Mouse (Mus musculus) neural tube, embryonic 11.5 days (tissue): ENCODE measurements at regions not wholly inside any gene's neighbourhood (a gene's known extent, or its start where the extent isn't known, plus 50 kb on each side); places are given as distances from the start of the nearest gene placed in this dataset.
A peak's percentile ranks its signal among the peaks of the same experiment; 100 is the strongest.

Experiments
- ATAC-seq: fragments of 200-750 bp; cut with Nextera tagmentation; 2 replicates; pipeline ENCODE4 v1.8.0; 2017; ENCODE audit warnings: moderate number of reproducible peaks, mild to moderate bottlenecking, moderate TSS enrichment, moderate library complexity; ENCODE audit not compliant: insufficient read depth, low FRiP score, low TSS enrichment
- DNase-seq: peaks from one replicate; pipeline ENCODE4 v3.0.0-alpha.2; 2015; ENCODE audit warnings: low spot score
- H3K27ac ChIP-seq: fragments of 300-500 bp; sonication (generic); 2 replicates; pipeline ENCODE4 v1.5.1; 2014; ENCODE audit warnings: low read depth, mild to moderate bottlenecking, low read length
- H3K27me3 ChIP-seq: fragments of 300-500 bp; sonication (generic); 2 replicates; pipeline ENCODE4 v1.6.1; 2014; ENCODE audit warnings: mild to moderate bottlenecking, low read length, mixed read lengths; ENCODE audit not compliant: control insufficient read depth, insufficient read depth
- H3K36me3 ChIP-seq: fragments of 300-500 bp; sonication (generic); 2 replicates; pipeline ENCODE4 v1.6.1; 2014; ENCODE audit warnings: mild to moderate bottlenecking, low read length, moderate library complexity, mixed read lengths; ENCODE audit not compliant: control insufficient read depth, insufficient read depth
- H3K4me1 ChIP-seq: fragments of 300-500 bp; sonication (generic); 2 replicates; pipeline ENCODE4 v1.6.1; 2014; ENCODE audit warnings: low read length, mixed read lengths; ENCODE audit not compliant: control insufficient read depth, insufficient read depth
- H3K4me2 ChIP-seq: fragments of 300-500 bp; sonication (generic); 2 replicates; pipeline ENCODE4 v1.6.1; 2014; ENCODE audit warnings: low read depth, mild to moderate bottlenecking, moderate library complexity
- H3K4me3 ChIP-seq: fragments of 300-500 bp; sonication (generic); 2 replicates; pipeline ENCODE4 v1.5.1; 2014; ENCODE audit warnings: low read depth, low read length
- H3K9ac ChIP-seq: fragments of 300-500 bp; sonication (generic); 2 replicates; pipeline ENCODE4 v1.6.1; 2014; ENCODE audit warnings: mild to moderate bottlenecking, low read length
- H3K9me3 ChIP-seq: fragments of 300-500 bp; sonication (generic); 2 replicates; pipeline ENCODE4 v1.6.1; 2016; ENCODE audit warnings: low read length; ENCODE audit not compliant: control insufficient read depth
- WGBS: fragments of 180-500 bp; shearing (Covaris S2); extraction: QIAGEN DNeasy Blood & Tissue Kit; methylation state at CpG from one replicate; pipeline ENCODE4 v1.1.7; 2014; 5-methylcytosine and 5-hydroxymethylcytosine counted together

DNA sequence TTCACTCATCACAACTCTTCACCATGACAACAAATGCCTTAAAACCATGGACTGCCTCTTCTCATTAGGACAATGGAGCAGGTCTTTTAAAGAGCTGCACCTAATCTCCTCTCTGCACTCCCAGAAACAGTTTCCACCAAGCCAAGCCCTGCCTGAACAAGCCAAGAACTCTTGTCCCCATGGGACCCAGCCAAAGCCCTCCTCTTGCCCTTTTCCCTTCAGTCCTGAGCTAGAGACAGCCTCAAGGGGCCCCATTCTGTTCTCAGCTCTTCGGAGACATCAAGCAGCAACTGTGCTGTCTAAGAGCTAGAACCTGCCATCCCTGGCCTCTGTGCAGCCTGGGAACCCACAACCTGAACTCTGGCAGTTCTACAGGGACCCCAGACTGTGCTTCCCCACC lies 345.0 kb upstream of the Irak1bp1 start:
- no peak for DNase-seq
- WGBS: 94% methylated on average over 1 of the region's 1 CpGs
- ATAC-seq: no peak
- H3K27ac ChIP-seq: no peak overlapping the region
- H3K9me3 ChIP-seq: no peaks in the 10 kb centered on the region
- no peak overlapping the region for H3K9ac ChIP-seq
- H3K4me3 ChIP-seq: no peak overlapping the region
- no peaks in the 10 kb centered on the region for H3K4me1 ChIP-seq
- no peaks in the 10 kb centered on the region for H3K36me3 ChIP-seq
- H3K27me3 ChIP-seq: no peaks in the 10 kb centered on the region
- H3K4me2 ChIP-seq: no peak overlapping the region

DNA sequence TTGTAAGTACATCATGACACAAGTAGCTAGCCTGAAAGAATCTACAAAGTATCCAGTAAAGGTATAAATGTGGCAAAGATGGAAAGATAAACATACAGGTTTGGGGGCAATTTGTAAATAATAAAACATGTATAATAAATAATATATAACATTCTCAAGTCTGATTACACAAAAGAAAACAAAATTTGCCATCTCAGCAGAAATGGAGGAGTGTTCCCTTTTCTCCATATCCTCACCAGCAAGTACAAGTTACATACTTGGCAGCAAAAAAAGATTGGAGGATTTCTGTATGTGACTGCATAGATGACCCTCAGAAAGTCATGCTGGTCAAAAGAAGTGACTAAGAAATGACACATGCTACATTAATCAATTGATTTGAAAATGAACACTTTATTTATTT lies 335.9 kb upstream of the Irak1bp1 start:
- Histone ChIP-seq H3K9ac (no peak overlapping the region), H3K27me3 (no peaks in the 10 kb centered on the region), H3K4me3 (no peak overlapping the region), H3K27ac (no peak overlapping the region), H3K4me1 (no peaks in the 10 kb centered on the region), H3K9me3 (no peaks in the 10 kb centered on the region), H3K36me3 (no peaks in the 10 kb centered on the region), H3K4me2 (no peak overlapping the region)
- ATAC-seq (no peak), DNase-seq (no peak)

DNA sequence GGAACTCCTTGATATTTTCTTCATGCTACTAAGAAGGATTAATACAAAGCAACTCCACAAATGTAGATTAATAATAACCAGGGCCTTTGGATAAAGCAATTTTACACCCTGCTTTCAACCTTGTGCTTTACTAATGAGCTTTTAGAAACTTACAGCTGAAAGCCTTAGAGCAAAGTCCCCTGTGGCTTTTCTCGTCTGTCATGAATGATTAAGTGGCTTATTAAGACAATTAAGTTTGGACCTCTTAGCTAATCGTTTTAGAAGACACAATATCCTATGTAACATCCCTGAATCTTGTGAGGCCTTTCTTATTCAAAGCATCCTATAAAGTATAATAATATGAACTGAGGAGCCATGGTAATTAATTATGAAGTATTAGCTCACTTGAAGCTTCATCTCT lies 319.3 kb upstream of the Irak1bp1 start:
- Histone ChIP-seq H3K9ac (no peak overlapping the region), H3K4me3 (no peak overlapping the region), H3K36me3 (no peaks in the 10 kb centered on the region), H3K27ac (no peak overlapping the region), H3K9me3 (no peaks in the 10 kb centered on the region), H3K27me3 (no peaks in the 10 kb centered on the region), H3K4me1 (no peaks in the 10 kb centered on the region), H3K4me2 (no peak overlapping the region)
- DNase-seq (no peak), ATAC-seq (no peak)
- 57% methylated on average over 2 of the region's 2 CpGs for WGBS

DNA sequence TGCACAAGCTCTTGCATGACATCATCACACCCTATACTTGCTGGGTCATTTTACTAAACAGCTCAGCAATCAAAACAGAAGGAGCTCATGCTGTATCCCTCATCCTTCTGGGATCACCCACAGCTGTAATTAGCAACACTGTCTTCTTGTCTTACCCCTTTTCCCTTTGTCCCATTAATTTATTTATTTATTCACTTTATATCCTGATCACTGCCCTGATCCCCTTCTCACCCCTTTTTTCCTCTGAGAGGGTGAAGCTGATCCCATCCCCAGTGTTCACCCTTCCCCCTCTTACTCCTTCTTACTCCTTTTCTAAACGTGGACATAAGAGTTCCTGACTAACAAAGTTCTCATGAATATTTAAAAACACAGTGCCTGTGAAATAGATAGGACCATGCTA lies 310.3 kb upstream of the Irak1bp1 start:
- ATAC-seq (no peak), DNase-seq (no peak)
- H3K9ac ChIP-seq: no peak overlapping the region
- 27% methylated on average over 1 of the region's 1 CpGs for WGBS
- no peak overlapping the region for H3K4me3 ChIP-seq
- H3K4me2 ChIP-seq: no peak overlapping the region
- no peak overlapping the region for H3K27ac ChIP-seq
- H3K4me1 ChIP-seq: no peaks in the 10 kb centered on the region
- no peaks in the 10 kb centered on the region for H3K36me3 ChIP-seq
- H3K9me3 ChIP-seq: no peaks in the 10 kb centered on the region
- no peaks in the 10 kb centered on the region for H3K27me3 ChIP-seq

DNA sequence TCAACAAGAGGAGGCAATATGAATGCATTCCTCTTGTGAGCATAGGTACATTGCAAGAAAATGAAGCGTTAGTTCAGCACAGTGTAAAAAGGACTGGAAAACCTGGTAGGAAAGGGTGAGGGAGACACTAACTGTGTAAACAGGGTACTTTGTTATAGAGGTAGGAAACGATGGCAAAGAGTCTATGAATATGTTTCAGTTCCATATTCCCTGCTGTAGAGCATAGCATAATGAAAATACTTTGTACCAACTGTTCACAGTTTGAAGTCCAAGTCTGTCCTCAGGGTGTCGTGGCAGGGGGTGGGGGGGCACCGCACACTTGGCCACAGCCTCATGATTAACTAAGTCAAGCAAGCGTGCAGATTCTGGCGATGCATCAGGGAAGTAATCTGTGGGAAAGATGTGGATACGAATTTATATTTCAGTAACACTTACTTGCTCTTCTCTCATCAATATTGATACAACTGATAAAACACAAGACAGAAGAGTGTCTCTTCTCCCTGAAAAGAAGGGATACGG lies 301.4 kb upstream of the Irak1bp1 start:
- no peak overlapping the region for H3K4me2 ChIP-seq
- H3K27me3 ChIP-seq: no peaks in the 10 kb centered on the region
- ATAC-seq: no peak
- no peak overlapping the region for H3K9ac ChIP-seq
- no peaks in the 10 kb centered on the region for H3K4me1 ChIP-seq
- no peak overlapping the region for H3K4me3 ChIP-seq
- no peak overlapping the region for H3K27ac ChIP-seq
- no peaks in the 10 kb centered on the region for H3K9me3 ChIP-seq
- no peaks in the 10 kb centered on the region for H3K36me3 ChIP-seq
- 84% methylated on average over 8 of the region's 8 CpGs for WGBS
- no peak for DNase-seq

DNA sequence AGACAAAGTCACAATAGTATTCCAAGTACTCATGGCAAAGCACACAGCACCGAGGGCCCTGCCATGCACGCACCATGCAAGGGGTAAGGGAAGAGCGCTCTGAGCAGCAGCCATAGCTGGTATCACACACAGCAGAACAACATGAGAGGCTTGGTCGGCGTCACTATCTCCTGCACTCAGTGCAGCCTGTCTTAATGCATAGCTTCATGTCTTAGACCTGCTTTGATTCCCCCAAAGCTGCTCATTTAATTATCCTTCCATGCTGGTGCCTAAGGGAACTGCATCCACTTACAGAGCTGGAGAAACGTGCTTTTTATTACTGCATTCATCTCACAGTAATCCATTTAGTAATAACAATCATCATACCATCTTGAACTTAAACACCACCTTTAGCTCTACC lies 276.6 kb upstream of the Irak1bp1 start:
- Histone ChIP-seq H3K9ac (no peak overlapping the region), H3K9me3 (no peaks in the 10 kb centered on the region), H3K27me3 (no peaks in the 10 kb centered on the region), H3K4me2 (no peak overlapping the region), H3K4me3 (no peak overlapping the region), H3K27ac (no peak overlapping the region), H3K4me1 (no peaks in the 10 kb centered on the region), H3K36me3 (no peaks in the 10 kb centered on the region)
- DNase-seq (no peak), ATAC-seq (peak; percentile 11; the same call in 1 of the 2 replicates)
- 81% methylated on average over 6 of the region's 6 CpGs for WGBS

DNA sequence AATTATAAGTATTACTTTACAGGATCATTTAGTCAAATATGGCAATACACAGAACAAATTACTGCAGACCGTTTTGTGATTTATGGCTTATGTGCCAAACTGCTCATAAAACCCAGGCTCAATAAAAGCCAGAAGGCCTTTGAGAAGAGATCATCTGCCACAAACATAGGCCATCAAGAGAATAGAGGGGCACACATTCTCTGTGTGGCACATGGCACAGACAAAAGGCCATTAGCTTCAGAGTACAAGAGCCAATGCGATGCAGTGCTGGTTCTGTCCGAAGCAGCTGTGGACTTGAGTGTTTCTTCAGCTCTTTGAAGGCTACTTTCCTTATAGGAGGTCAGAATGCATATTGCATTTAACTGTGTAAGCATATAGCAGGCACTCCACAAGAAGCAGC lies 276.1 kb upstream of the Irak1bp1 start:
- ATAC-seq (peak; percentile 51), DNase-seq (peak; percentile 10)
- no peak overlapping the region for H3K4me3 ChIP-seq
- H3K4me2 ChIP-seq: no peak overlapping the region
- H3K9ac ChIP-seq: no peak overlapping the region
- H3K4me1 ChIP-seq: no peaks in the 10 kb centered on the region
- H3K27me3 ChIP-seq: no peaks in the 10 kb centered on the region
- H3K27ac ChIP-seq: no peak overlapping the region
- H3K36me3 ChIP-seq: no peaks in the 10 kb centered on the region
- WGBS: 50% methylated on average over 3 of the region's 3 CpGs
- no peaks in the 10 kb centered on the region for H3K9me3 ChIP-seq

DNA sequence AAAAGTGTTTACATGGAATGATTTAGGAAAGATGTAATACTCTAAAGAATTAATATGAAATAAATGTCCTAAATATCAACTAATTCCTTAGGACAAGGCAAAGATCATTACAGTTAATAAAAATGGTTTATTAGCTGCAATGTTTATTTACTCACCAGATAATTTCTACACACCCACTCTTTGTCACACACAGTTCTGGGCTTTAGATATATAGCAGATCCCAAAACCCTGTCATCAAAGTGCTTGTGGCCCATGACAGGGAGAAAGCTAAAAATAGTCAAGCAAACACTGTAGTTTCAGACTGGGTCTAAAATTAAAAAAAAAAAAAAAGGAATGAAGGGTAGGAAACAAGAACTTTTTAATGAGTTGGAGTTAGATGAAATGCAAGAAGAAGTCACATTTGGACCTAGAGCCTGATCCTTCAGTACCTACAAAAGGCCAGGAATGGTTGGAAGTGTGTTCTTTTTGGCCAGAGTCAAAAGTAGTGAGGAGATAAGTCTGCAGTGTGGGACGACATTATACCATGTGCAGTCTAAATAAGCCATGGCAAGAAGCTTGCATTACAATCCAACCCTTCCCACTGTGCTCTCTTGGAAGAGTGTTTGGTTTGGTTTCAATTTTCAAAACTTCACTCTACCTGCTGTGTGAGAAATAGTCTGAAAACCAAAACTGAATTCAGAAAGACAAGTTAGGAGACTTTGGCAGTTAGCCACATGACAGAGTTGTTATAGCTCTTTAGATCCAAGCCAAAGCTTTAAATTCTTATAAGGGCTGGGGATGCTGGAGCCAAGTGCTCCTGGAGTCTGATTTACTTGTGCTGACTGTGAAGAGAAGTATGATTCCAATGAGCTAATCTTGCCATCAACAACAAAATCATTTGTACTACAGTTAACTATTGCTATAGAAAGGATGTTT lies 266.5 kb upstream of the Irak1bp1 start:
- Histone ChIP-seq H3K4me2 (no peak overlapping the region), H3K4me1 (no peaks in the 10 kb centered on the region), H3K4me3 (no peak overlapping the region), H3K36me3 (no peaks in the 10 kb centered on the region), H3K9ac (no peak overlapping the region), H3K27me3 (no peaks in the 10 kb centered on the region), H3K9me3 (no peaks in the 10 kb centered on the region), H3K27ac (no peak overlapping the region)
- ATAC-seq: no peak
- 76% methylated on average over 1 of the region's 1 CpGs for WGBS
- no peak for DNase-seq

DNA sequence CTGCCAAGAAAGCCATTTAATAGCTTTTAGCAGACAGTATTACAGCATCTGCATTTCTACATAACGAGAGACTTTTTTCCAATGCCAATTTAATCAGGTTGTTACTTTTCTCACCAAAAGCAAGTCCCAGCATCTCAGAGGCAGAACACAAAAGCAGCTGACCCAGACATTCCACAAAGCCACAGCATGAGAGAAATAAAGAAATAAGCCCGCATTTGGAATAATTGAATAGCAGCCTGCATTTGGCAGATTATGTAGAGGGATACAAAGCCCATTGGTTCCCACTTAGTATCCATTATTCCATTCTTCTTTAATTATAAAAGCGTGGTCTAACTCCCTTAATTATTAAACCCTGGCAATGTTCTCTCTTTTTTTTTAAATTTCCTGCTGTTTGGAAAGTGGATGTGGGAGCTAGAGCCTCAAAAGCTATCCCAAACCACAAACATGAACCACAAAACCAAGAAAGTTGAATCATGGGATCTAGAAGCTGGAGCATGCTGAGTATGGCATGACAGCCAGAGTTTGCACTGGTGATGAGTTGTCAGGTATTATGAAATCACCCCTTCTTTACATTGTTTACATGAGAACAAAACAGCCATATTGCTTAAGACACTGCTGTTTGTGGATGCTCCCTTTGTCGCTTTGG lies 247.8 kb upstream of the Irak1bp1 start:
- no peaks in the 10 kb centered on the region for H3K4me1 ChIP-seq
- H3K9me3 ChIP-seq: no peaks in the 10 kb centered on the region
- no peak overlapping the region for H3K9ac ChIP-seq
- H3K4me2 ChIP-seq: no peak overlapping the region
- no peak overlapping the region for H3K4me3 ChIP-seq
- DNase-seq (no peak), ATAC-seq (no peak)
- H3K27ac ChIP-seq: no peak overlapping the region
- H3K36me3 ChIP-seq: no peaks in the 10 kb centered on the region
- WGBS: 86% methylated on average over 4 of the region's 4 CpGs
- no peaks in the 10 kb centered on the region for H3K27me3 ChIP-seq
